Mouse (Mus musculus) urinary bladder, adult 18-20 months (tissue): ENCODE measurements around the gene Hsd17b7.
A peak's percentile ranks its signal among the peaks of the same experiment; 100 is the strongest.

Source experiments
- DNase-seq, 2 experiments: peaks; one replicate each; pipeline ENCODE4 v3.0.0; 2022; ENCODE audit warnings: low spot score in 2 of 2, mixed read lengths in 2 of 2

Hsd17b7 gene

DNA sequence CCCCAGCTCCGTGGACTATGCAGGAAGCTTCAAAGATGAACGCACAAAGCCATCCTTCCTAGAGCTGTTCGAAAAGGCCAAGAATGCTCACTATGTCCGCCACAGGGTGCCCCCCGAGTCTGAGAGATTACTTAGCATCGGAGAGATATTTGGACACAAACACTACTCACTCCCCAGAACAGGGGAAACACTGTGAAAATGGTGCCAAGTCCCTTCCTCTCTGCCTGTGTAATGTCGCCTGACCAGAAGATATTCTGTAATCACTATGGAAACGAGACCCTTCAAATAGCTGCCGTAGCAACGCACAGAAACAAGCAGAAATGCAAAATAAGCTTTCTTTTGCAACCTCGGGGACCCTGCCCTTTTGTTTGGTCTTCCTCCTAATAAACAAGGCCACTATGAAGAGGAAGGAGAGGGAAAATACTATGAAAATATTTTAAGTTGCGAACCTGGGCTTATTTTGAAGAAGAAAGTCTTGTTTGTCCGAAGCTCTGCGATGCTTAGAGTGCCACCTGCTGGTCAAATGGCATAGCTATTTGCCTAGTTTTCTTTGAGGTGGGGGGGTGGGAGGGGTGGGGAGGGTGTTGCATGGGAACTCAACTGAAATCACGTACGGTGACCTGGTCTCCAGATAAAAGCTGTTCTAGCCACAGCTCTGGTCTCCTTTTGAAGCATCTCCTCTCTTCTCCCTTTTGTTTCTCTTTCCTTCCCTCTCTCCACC lies 34.9 kb downstream of the Hsd17b7 start:
- peak in 1 of 2 experiments; percentile 9 for DNase-seq

DNA sequence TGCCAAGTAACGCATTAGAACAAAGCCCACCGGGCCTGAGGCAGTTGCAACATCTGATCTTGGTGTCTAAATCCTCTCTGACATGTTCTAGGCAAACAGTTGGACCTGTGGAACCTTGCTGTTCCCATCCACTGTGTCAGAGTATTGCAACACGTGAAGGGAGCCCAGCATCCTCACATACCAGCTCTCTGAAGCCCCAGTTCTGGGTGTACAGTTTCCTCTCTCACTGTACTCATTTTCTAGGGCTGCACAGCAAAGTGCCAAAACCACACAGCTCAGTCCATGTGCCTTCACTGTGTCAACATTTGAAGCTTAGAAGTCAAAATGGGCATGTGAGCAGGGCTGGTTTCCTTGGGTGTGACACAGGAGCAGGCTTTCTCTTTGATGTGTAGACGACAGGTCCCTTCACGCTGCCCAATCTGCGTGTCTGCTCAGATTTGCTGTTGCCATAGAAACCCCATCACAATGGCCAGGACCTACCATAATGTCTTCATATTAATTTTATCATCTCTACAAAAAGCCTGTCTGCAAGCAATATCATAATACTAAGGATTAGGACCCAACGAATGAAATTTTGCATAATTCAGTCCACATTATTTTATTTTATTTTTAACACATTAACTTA lies 36.8 kb downstream of the Hsd17b7 start:
- DNase-seq, result no peak

- DNase-seq, result no peak
These were observed 37.3 kb downstream of the Hsd17b7 start for GRCm38 (mm10) chr1:169931698-169932097.

- no peak for DNase-seq
These were observed 40.5 kb downstream of the Hsd17b7 start, which contains the start of gene Ccdc190 for GRCm38 (mm10) chr1:169928454-169928971. Gene Ccdc190 (plus strand): TSS chr1:169928648.

DNA sequence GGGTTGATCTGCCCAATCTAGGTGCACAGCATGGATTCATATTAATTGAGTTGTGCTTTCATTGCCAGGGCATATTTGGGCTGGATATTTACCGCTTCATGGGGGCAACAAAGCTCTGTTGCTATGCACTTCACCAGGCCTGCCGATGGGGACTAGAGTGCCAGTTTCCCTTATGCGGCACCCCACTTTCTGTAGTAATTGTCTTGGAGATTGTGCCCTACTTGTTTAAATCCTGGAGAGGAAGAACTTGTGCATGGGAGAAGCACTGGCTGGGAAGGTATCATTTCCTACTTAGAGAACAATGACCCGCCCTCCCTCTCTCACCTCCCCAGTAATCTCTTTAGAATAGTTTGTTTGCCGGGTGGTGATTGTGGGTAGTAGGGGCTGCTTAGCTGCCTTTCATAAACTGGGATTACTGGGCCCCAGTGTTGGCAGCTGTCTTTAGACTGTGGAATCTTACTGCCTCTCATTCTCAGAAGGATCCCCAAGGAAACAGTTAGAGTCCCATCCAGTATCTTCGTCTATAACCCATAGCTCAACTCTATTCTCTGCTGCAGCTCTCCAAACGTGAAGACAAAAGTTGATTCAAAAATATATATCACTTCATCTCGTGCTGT lies 41.2 kb downstream of the Hsd17b7 start:
- no peak for DNase-seq

- no peak for DNase-seq
These were observed 44.5 kb downstream of the Hsd17b7 start for GRCm38 (mm10) chr1:169924567-169924966.

DNA sequence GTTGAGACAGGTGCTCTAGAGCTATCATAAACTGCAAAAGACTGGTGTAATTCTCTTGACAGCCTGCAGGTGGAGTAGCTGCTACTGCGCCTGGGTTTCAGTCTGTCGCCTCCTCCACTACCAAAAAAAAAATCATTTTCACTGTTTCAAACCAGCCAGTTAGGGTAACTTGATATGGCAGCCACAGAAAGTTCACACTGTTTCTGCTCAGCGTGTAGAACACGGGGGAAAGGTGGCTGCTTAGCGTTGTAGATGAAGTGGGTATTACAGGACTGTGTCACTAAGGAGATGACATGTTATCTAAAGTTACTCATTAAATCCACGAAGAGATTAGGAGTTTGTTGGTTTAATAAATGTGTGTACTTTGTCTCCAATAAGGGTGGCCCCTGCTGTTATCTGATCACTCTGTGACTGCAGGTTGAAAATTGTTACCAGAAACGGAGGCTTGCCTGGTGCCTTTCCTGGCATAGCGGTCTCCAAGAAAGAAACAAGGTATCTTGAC lies 47.3 kb downstream of the Hsd17b7 start:
- DNase-seq, result peak; percentile 21 to 25

DNA sequence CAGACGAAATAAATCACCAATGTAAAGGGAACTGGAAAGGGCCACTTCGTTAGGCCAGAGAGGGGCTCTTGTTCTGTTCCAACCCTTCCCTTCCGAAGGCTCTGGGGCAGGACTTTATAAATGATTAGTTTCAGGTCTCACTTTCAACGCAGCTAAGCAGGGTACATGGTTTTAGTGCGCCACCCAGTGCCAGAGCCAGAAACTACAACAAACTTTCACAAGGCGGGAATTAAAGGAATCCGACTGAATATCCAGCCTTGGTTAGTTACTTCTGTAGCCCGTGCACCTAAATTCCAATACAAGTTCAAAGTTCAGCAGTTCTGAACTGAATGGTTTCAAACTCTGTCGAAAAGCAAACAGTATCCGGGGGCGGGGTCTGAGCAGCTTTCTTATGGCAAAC lies 49.8 kb downstream of the Hsd17b7 start:
- DNase-seq, result peak; percentile 20 to 72

- DNase-seq, result peak in 1 of 2 experiments; percentile 16
These were observed 51.0 kb downstream of the Hsd17b7 start for GRCm38 (mm10) chr1:169917998-169918397.

GRCm38 (mm10) chr1:169917115-169917796 lies 51.8 kb downstream of the Hsd17b7 start:
- DNase-seq, result no peak

- no peak for DNase-seq
These were observed 52.4 kb downstream of the Hsd17b7 start for GRCm38 (mm10) chr1:169916659-169917058.

- DNase-seq, result no peak
These were observed 57.5 kb downstream of the Hsd17b7 start for GRCm38 (mm10) chr1:169911526-169911925.

- no peak for DNase-seq
These were observed 58.3 kb downstream of the Hsd17b7 start for GRCm38 (mm10) chr1:169910751-169911150.

DNA sequence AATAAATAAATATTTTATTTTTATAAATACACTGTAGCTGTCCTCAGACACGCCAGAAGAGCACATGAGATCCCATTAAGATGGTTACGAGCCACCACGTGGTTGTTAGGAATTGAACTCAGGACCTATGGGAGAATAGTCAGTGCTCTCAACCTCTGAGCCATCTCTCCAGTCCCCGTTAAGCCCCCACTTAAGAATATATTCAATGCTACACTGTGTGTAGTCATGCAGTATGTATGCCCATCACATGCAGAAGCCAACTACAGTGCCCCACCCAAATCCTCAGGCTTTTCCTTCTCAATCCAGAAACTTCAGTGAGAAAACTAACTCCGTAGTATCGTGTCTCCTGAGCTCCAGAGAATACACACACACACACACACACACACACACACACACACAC lies 59.4 kb downstream of the Hsd17b7 start:
- no peak for DNase-seq

GRCm38 (mm10) chr1:169909163-169909562 lies 59.9 kb downstream of the Hsd17b7 start:
- no peak for DNase-seq

DNA sequence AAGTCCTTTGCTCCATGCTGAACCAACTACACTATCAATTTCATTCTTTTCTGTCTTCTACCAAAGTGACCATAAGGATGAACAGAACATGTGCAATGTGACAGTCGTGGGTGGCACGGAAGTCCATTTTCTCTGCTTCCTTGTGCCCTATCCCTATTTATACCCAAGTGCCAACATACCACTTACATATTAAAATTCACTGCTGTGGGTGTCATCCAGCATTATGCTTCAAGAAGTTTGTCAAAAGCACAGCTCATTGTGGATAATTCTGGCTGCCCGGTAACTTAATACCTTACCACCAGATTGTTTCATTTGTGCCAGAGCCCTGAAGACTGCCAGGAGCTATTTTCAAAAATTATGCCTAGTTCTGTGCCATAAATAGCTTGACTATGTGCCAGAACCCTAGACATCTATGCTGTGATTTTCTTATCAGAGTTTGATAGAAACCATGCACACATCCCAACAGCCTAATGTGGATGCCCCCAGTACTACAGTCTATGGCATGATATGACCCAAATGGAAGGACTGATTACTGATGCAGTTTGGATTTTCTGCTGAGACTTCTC lies 68.2 kb downstream of the Hsd17b7 start:
- no peak for DNase-seq
